Mouse (Mus musculus) embryo, embryonic 10.5 days (tissue): Measurements from ENCODE around the gene Dop1a.
A peak's percentile ranks its signal among the peaks of the same experiment; 100 is the strongest.
"Not testable (repeated sequence)": the region's sequence is repeated elsewhere in the genome, so short reads cannot be mapped to it uniquely, and the experiment has no call there.

Experiments used
- DNase-seq: peaks from one replicate; pipeline ENCODE4 v3.0.0-alpha.2; 2015; ENCODE audit warnings: low spot score

The Dop1a gene

GRCm38 (mm10) chr9:86579657-86580056 is 112.7 kb downstream of the Dop1a start:
- DNase-seq: no peak

GRCm38 (mm10) chr9:86583740-86584139 is 116.8 kb downstream of the Dop1a start:
- peak; percentile 84 for DNase-seq

GRCm38 (mm10) chr9:86587019-86587795 is 120.3 kb downstream of the Dop1a start:
- DNase-seq: no peak

- peak; percentile 70 for DNase-seq
Measured at GRCm38 (mm10) chr9:86592676-86593668, 126.0 kb downstream of the Dop1a start.

GRCm38 (mm10) chr9:86594357-86594767 is 127.4 kb downstream of the Dop1a start:
- DNase-seq: not testable (repeated sequence)

- not testable (repeated sequence) for DNase-seq
Measured at GRCm38 (mm10) chr9:86596983-86597382, 130.0 kb downstream of the Dop1a start.

GRCm38 (mm10) chr9:86599723-86600303 is 132.9 kb downstream of the Dop1a start:
- peak; percentile 12 for DNase-seq
